Mouse (Mus musculus): Measurements from ENCODE around the gene Psenen. TPM values are rescaled to one million over a fixed set of nuclear protein-coding genes. Genes with fewer than 3 reads are reported as not detected.

Psenen gene
- total RNA-seq, 2 experiments from 2014 or later: 83.4 to 92.7 TPM

- intact Hi-C loops (cut with DNase I; ENCODE audit: low total_unique reads): no loop called here
- DNase-seq: no peak
Observed at GRCm38 (mm10) chr7:30526399-30526798, 37.0 kb downstream of the Psenen start.

- no peak for DNase-seq
- intact Hi-C loops (cut with DNase I; ENCODE audit: low total_unique reads): no loop called here
Observed at GRCm38 (mm10) chr7:30525954-30526353, 37.5 kb downstream of the Psenen start.

DNA sequence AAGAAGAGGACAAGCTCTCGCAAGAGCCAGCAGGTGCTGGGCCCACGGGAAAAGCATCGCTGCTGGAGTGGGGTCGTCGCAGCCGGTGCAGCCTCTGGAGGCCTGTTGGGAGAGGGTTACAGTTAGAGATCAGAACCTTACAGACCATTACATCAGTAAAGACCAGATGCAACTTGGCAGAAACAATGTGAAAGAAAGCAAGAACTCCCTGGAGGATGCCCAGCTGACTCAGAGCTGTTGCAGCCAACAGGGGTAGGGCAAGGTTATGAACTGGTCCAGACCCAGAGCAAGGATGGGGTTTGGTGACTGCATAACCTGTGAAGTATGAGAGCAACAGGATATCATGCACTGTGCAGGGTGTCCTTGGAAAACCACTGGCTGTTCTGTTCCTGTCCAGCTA, 38.9 kb downstream of the Psenen start:
- intact Hi-C loops (cut with DNase I; ENCODE audit: low total_unique reads): no loop called here
- no peak for DNase-seq

DNA sequence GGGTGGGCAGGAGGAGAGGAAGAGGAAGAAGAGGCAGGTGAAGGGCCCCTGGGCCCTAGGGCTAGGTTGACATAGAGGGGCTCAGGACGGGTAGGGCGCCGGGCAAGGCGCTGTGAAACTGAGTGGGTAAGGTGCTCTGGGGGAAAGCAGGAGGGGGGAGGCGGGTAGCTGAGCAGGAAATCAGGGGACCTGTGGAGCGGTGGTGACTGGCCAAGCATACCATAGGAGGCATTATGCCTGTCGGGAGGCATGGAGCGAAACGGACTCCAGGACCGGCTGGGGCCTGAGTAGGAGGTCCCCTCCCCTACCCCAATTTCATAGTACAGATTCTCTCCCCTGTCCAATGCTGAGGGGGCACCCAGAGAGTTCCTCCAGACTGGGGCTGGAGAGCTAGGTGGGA, 40.6 kb downstream of the Psenen start:
- intact Hi-C loops (cut with DNase I; ENCODE audit: low total_unique reads): no loop called here
- DNase-seq: no peak

- intact Hi-C loops (cut with DNase I; ENCODE audit: low total_unique reads): no loop called here
- no peak for DNase-seq
Observed at GRCm38 (mm10) chr7:30520856-30521255, 42.6 kb downstream of the Psenen start.

- no peak for DNase-seq
- intact Hi-C loops (cut with DNase I; ENCODE audit: low total_unique reads): no loop called here
Observed at GRCm38 (mm10) chr7:30520396-30520795, 43.0 kb downstream of the Psenen start.

DNA sequence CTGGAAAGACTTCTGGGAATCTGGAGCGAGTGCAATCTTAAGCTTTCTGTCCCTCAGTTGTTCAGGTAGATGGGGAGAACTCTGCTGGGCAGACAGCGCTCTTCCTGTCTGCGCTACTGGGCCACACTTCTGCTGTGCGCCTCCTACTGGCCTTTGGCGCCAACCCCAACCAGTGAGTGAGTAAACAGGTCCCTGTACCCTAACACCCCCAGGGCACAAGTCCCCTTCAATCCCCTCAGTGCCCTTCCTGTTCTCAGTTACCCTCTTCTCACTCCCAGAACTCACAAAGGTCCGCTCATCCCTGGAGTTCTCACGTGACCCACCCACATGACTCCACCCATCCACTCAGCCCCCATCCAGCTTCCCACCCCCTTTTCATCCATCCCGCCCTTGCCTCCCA, 45.1 kb downstream of the Psenen start:
- no peak for DNase-seq
- intact Hi-C loops (cut with DNase I; ENCODE audit: low total_unique reads): no loop called here

DNA sequence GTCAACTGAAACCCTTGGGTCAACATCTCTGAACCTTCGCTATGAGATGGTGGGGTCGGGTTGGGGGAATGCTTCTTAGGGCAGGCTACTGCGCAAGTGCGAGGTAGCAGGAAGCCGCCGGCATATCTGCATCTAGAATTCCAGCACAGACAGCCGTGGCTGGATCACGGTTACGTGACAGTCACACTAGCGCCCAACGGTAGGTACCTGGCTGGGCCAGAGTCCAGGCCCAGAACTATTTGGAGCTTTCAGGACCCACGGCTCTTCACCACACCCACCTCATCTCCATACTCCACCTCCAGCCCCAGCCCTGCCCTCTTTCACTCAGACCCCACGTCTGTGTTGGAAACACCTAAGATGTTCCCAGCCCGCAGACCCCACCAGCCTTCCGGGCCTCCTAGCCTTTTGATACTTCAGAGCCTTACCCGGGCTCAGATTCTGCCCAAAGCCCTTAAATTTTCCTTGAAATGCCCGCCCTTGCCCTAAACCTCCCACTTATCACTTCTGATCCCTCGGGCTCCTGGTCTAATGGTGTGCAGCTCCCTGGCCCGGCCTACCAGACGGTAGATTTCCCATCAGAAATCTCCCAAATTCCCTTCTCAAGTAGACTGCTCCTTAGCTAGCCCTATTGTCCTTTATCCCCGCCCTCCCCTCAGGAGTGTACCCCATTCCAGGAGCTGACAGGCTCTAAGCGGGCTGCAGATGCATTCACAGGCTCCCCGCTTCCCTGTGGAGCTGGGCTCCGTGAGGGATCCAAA, 48.2 kb downstream of the Psenen start:
- intact Hi-C loops (cut with DNase I; ENCODE audit: low total_unique reads): no loop called here
- no peak for DNase-seq

Small RNA genes within 50 kb of the gene (microRNA-seq; reads per million reads assigned to microRNA genes)
- gene Gm38670: 1.3 to 1.5 reads per million in 2 experiments
- 0 to 1.5 reads per million in 2 experiments for gene Mir3569

Other genes starting within 250 kb of the Psenen start
- 1 to 10 TPM; 1.0 to 1.1 TPM for gene Syne4, start 248.8 kb downstream of the Psenen start, total RNA-seq (2021)
- under 1 TPM; 0.51 to 0.78 TPM for gene E130208F15Rik, start 241.9 kb downstream of the Psenen start, total RNA-seq (2021)
- gene Sdhaf1, start 239.7 kb downstream of the Psenen start, total RNA-seq (2021): 10 to 100 TPM in 1 of 2 experiments, 1 to 10 TPM in 1; 7.8 to 10.6 TPM
- 1 to 10 TPM; 1.5 to 1.8 TPM for gene Lrfn3, start 200.9 kb downstream of the Psenen start, total RNA-seq (2021)
- 10 to 100 TPM in 1 of 2 experiments, 1 to 10 TPM in 1; 7.8 to 10.4 TPM for gene Tyrobp, start 149.9 kb downstream of the Psenen start, total RNA-seq (2021)
- under 1 TPM in 1 of 2 experiments, not detected in 1; 0.94 TPM for gene Hcst, start 143.8 kb downstream of the Psenen start, total RNA-seq (2021)
- under 1 TPM; 0.21 to 0.33 TPM for gene Nfkbid, start 141.9 kb downstream of the Psenen start, total RNA-seq (2021)
- 1 to 10 TPM; 1.9 to 2.3 TPM for gene Aplp1, start 118.1 kb downstream of the Psenen start, total RNA-seq (2021)
- not detected for gene Kirrel2, start 105.9 kb downstream of the Psenen start, total RNA-seq (2021)
- gene Nphs1, start 105.3 kb downstream of the Psenen start, total RNA-seq (2021): not detected
- gene Prodh2, start 70.0 kb downstream of the Psenen start, total RNA-seq (2021): not detected
- 1 to 10 TPM in 1 of 2 experiments, under 1 TPM in 1; 0.98 to 2.4 TPM for gene Arhgap33, start 28.6 kb downstream of the Psenen start, total RNA-seq (2021)
- gene Hspb6, start 11.4 kb downstream of the Psenen start, total RNA-seq (2021): 100 to 1,000 TPM; 455 to 476 TPM
- 1 to 10 TPM; 3.9 to 4.8 TPM for gene Proser3, start 11.3 kb downstream of the Psenen start, total RNA-seq (2021)
- gene Lin37, start 3.8 kb downstream of the Psenen start, total RNA-seq (2021): 1 to 10 TPM; 8.4 to 9.1 TPM
- gene U2af1l4, start 326 bp downstream of the Psenen start, total RNA-seq (2021): 10 to 100 TPM; 49.6 to 50.1 TPM
- gene Gm49396, start 283 bp downstream of the Psenen start, total RNA-seq (2021): 1 to 10 TPM in 1 of 2 experiments, under 1 TPM in 1; 0.74 to 1.7 TPM
- gene Igflr1, start 1.8 kb upstream of the Psenen start, total RNA-seq (2021): under 1 TPM; 0.60 to 0.88 TPM
- 10 to 100 TPM; 14.1 to 15.2 TPM for gene Kmt2b, start 25.1 kb upstream of the Psenen start, total RNA-seq (2021)
- gene Zbtb32, start 35.3 kb upstream of the Psenen start, total RNA-seq (2021): not detected
- under 1 TPM; 0.14 to 0.16 TPM for gene Upk1a, start 49.2 kb upstream of the Psenen start, total RNA-seq (2021)
- 1,000 to 10,000 TPM; 1,322 to 1,882 TPM for gene Cox6b1, start 62.5 kb upstream of the Psenen start, total RNA-seq (2021)
- gene Etv2, start 72.2 kb upstream of the Psenen start, total RNA-seq (2021): not detected
- 10 to 100 TPM; 35.4 to 37.3 TPM for gene Rbm42, start 86.7 kb upstream of the Psenen start, total RNA-seq (2021)
- 1 to 10 TPM; 2.8 to 2.9 TPM for gene Haus5, start 101.4 kb upstream of the Psenen start, total RNA-seq (2021)
- 1 to 10 TPM; 2.3 to 2.6 TPM for gene Pmis2, start 108.0 kb upstream of the Psenen start, total RNA-seq (2021)
- gene 2200002J24Rik, start 135.3 kb upstream of the Psenen start, total RNA-seq (2021): not detected
- under 1 TPM; 0.16 to 0.41 TPM for gene Atp4a, start 148.6 kb upstream of the Psenen start, total RNA-seq (2021)
- 100 to 1,000 TPM; 222 to 233 TPM for gene Tmem147, start 165.9 kb upstream of the Psenen start, total RNA-seq (2021)
- not detected for gene Gapdhs, start 180.1 kb upstream of the Psenen start, total RNA-seq (2021)
- gene Sbsn, start 187.8 kb upstream of the Psenen start, total RNA-seq (2021): 1 to 10 TPM; 3.7 to 4.1 TPM
- under 1 TPM in 1 of 2 experiments, not detected in 1; 0.57 TPM for gene Dmkn, start 200.1 kb upstream of the Psenen start, total RNA-seq (2021)
- 1 to 10 TPM; 3.4 to 3.6 TPM for gene Krtdap, start 224.3 kb upstream of the Psenen start, total RNA-seq (2021)

Measured in gastrocnemius, postnatal 14 days (tissue).